Mouse (Mus musculus): Measurements from ENCODE around the gene Sel1l3. TPM values are rescaled to one million over a fixed set of nuclear protein-coding genes. Genes with fewer than 3 reads are reported as not detected.

The Sel1l3 gene
- polyA plus RNA-seq, 1 experiment from 2014 or later, result 2.1 TPM

- DNase-seq (ENCODE audit: low spot score) (no peak), ATAC-seq (replicated peaks; ENCODE audit: insufficient number of reproducible peaks, low FRiP score, low TSS enrichment, low read depth) (no peak; the same call in 1 of the 2 replicates)
- Histone ChIP-seq H3K4me1 (ENCODE audit: control insufficient read depth, insufficient read depth, low read length) (no peaks in the 10 kb centered on the region), H3K4me3 (ENCODE audit: low read depth, low read length) (no peak overlapping the region), H3K9ac (replicated peaks; ENCODE audit: low read length) (no peak overlapping the region), H3K9me3 (replicated peaks; ENCODE audit: control insufficient read depth, low read length) (no peaks in the 10 kb centered on the region), H3K27me3 (ENCODE audit: control insufficient read depth, insufficient read depth, low read length) (no peaks in the 10 kb centered on the region), H3K36me3 (replicated peaks; ENCODE audit: control insufficient read depth, insufficient read depth, low read depth, low read length) (no peaks in the 10 kb centered on the region), H3K27ac (replicated peaks; ENCODE audit: low read depth, low read length) (no peak overlapping the region), H3K4me2 (ENCODE audit: low read depth, low read length) (no peak overlapping the region)
- 65% methylated on average over 10 of the region's 10 CpGs for whole genome bisulfite sequencing
These were observed 67.6 kb downstream of the Sel1l3 start for GRCm38 (mm10) chr5:53146049-53146683.

GRCm38 (mm10) chr5:53142587-53142986 lies 71.1 kb downstream of the Sel1l3 start:
- 87% methylated on average over 5 of the region's 5 CpGs for WGBS
- Histone ChIP-seq H3K36me3 (replicated peaks; ENCODE audit: control insufficient read depth, insufficient read depth, low read depth, low read length) (no peaks in the 10 kb centered on the region), H3K27ac (replicated peaks; ENCODE audit: low read depth, low read length) (no peak overlapping the region), H3K4me2 (ENCODE audit: low read depth, low read length) (no peak overlapping the region), H3K4me1 (ENCODE audit: control insufficient read depth, insufficient read depth, low read length) (no peaks in the 10 kb centered on the region), H3K9me3 (replicated peaks; ENCODE audit: control insufficient read depth, low read length) (no peaks in the 10 kb centered on the region), H3K27me3 (ENCODE audit: control insufficient read depth, insufficient read depth, low read length) (no peaks in the 10 kb centered on the region), H3K4me3 (ENCODE audit: low read depth, low read length) (no peak overlapping the region), H3K9ac (replicated peaks; ENCODE audit: low read length) (no peak overlapping the region)
- ATAC-seq (replicated peaks; ENCODE audit: insufficient number of reproducible peaks, low FRiP score, low TSS enrichment, low read depth) (no peak), DNase-seq (ENCODE audit: low spot score) (no peak)

GRCm38 (mm10) chr5:53140158-53140927 lies 73.4 kb downstream of the Sel1l3 start:
- Histone ChIP-seq H3K9ac (replicated peaks; ENCODE audit: low read length) (no peak overlapping the region), H3K4me3 (ENCODE audit: low read depth, low read length) (no peak overlapping the region), H3K9me3 (replicated peaks; ENCODE audit: control insufficient read depth, low read length) (no peaks in the 10 kb centered on the region), H3K4me2 (ENCODE audit: low read depth, low read length) (no peak overlapping the region), H3K27ac (replicated peaks; ENCODE audit: low read depth, low read length) (no peak overlapping the region), H3K36me3 (replicated peaks; ENCODE audit: control insufficient read depth, insufficient read depth, low read depth, low read length) (no peaks in the 10 kb centered on the region), H3K27me3 (ENCODE audit: control insufficient read depth, insufficient read depth, low read length) (no peaks in the 10 kb centered on the region), H3K4me1 (ENCODE audit: control insufficient read depth, insufficient read depth, low read length) (no peaks in the 10 kb centered on the region)
- no peak for ATAC-seq (replicated peaks; ENCODE audit: insufficient number of reproducible peaks, low FRiP score, low TSS enrichment, low read depth)
- WGBS, result 93% methylated on average over 8 of the region's 8 CpGs
- no peak for DNase-seq (ENCODE audit: low spot score)

GRCm38 (mm10) chr5:53139566-53139965 lies 74.2 kb downstream of the Sel1l3 start:
- ATAC-seq (replicated peaks; ENCODE audit: insufficient number of reproducible peaks, low FRiP score, low TSS enrichment, low read depth), result no peak
- WGBS, result 57% methylated on average over 11 of the region's 11 CpGs
- H3K9me3 ChIP-seq (replicated peaks; ENCODE audit: control insufficient read depth, low read length), result no peaks in the 10 kb centered on the region
- no peak overlapping the region for H3K9ac ChIP-seq (replicated peaks; ENCODE audit: low read length)
- no peak overlapping the region for H3K4me2 ChIP-seq (ENCODE audit: low read depth, low read length)
- H3K36me3 ChIP-seq (replicated peaks; ENCODE audit: control insufficient read depth, insufficient read depth, low read depth, low read length), result no peaks in the 10 kb centered on the region
- no peak overlapping the region for H3K4me3 ChIP-seq (ENCODE audit: low read depth, low read length)
- DNase-seq (ENCODE audit: low spot score), result no peak
- no peaks in the 10 kb centered on the region for H3K4me1 ChIP-seq (ENCODE audit: control insufficient read depth, insufficient read depth, low read length)
- H3K27ac ChIP-seq (replicated peaks; ENCODE audit: low read depth, low read length), result no peak overlapping the region
- no peaks in the 10 kb centered on the region for H3K27me3 ChIP-seq (ENCODE audit: control insufficient read depth, insufficient read depth, low read length)

- 28% methylated on average over 4 of the region's 4 CpGs for WGBS
- Histone ChIP-seq H3K4me3 (ENCODE audit: low read depth, low read length) (no peak overlapping the region), H3K27ac (replicated peaks; ENCODE audit: low read depth, low read length) (no peak overlapping the region), H3K4me2 (ENCODE audit: low read depth, low read length) (no peak overlapping the region), H3K36me3 (replicated peaks; ENCODE audit: control insufficient read depth, insufficient read depth, low read depth, low read length) (no peaks in the 10 kb centered on the region), H3K27me3 (ENCODE audit: control insufficient read depth, insufficient read depth, low read length) (no peaks in the 10 kb centered on the region), H3K9ac (replicated peaks; ENCODE audit: low read length) (no peak overlapping the region), H3K9me3 (replicated peaks; ENCODE audit: control insufficient read depth, low read length) (no peaks in the 10 kb centered on the region), H3K4me1 (ENCODE audit: control insufficient read depth, insufficient read depth, low read length) (no peaks in the 10 kb centered on the region)
- 0 out of 2 replicates have a peak, but pooled peaks have one; percentile 23 for ATAC-seq (replicated peaks; ENCODE audit: insufficient number of reproducible peaks, low FRiP score, low TSS enrichment, low read depth)
- DNase-seq (ENCODE audit: low spot score), result peak; percentile 23
These were observed 74.6 kb downstream of the Sel1l3 start for GRCm38 (mm10) chr5:53139140-53139539.

GRCm38 (mm10) chr5:53138025-53138424 lies 75.7 kb downstream of the Sel1l3 start:
- H3K9ac ChIP-seq (replicated peaks; ENCODE audit: low read length), result no peak overlapping the region
- ATAC-seq (replicated peaks; ENCODE audit: insufficient number of reproducible peaks, low FRiP score, low TSS enrichment, low read depth) (no peak), DNase-seq (ENCODE audit: low spot score) (no peak)
- no peak overlapping the region for H3K27ac ChIP-seq (replicated peaks; ENCODE audit: low read depth, low read length)
- no peaks in the 10 kb centered on the region for H3K4me1 ChIP-seq (ENCODE audit: control insufficient read depth, insufficient read depth, low read length)
- no peak overlapping the region for H3K4me3 ChIP-seq (ENCODE audit: low read depth, low read length)
- H3K36me3 ChIP-seq (replicated peaks; ENCODE audit: control insufficient read depth, insufficient read depth, low read depth, low read length), result no peaks in the 10 kb centered on the region
- no peaks in the 10 kb centered on the region for H3K27me3 ChIP-seq (ENCODE audit: control insufficient read depth, insufficient read depth, low read length)
- H3K9me3 ChIP-seq (replicated peaks; ENCODE audit: control insufficient read depth, low read length), result no peaks in the 10 kb centered on the region
- H3K4me2 ChIP-seq (ENCODE audit: low read depth, low read length), result no peak overlapping the region
- WGBS, result 85% methylated on average over 8 of the region's 8 CpGs

GRCm38 (mm10) chr5:53135984-53136383 lies 77.7 kb downstream of the Sel1l3 start:
- Histone ChIP-seq H3K9ac (replicated peaks; ENCODE audit: low read length) (no peak overlapping the region), H3K36me3 (replicated peaks; ENCODE audit: control insufficient read depth, insufficient read depth, low read depth, low read length) (no peaks in the 10 kb centered on the region), H3K27me3 (ENCODE audit: control insufficient read depth, insufficient read depth, low read length) (no peaks in the 10 kb centered on the region), H3K9me3 (replicated peaks; ENCODE audit: control insufficient read depth, low read length) (no peaks in the 10 kb centered on the region), H3K4me2 (ENCODE audit: low read depth, low read length) (no peak overlapping the region), H3K4me3 (ENCODE audit: low read depth, low read length) (no peak overlapping the region), H3K27ac (replicated peaks; ENCODE audit: low read depth, low read length) (no peak overlapping the region), H3K4me1 (ENCODE audit: control insufficient read depth, insufficient read depth, low read length) (no peaks in the 10 kb centered on the region)
- no peak for ATAC-seq (replicated peaks; ENCODE audit: insufficient number of reproducible peaks, low FRiP score, low TSS enrichment, low read depth)
- no peak for DNase-seq (ENCODE audit: low spot score)
- WGBS, result 80% methylated on average over 8 of the region's 8 CpGs

- Histone ChIP-seq H3K4me1 (ENCODE audit: control insufficient read depth, insufficient read depth, low read length) (no peaks in the 10 kb centered on the region), H3K9me3 (replicated peaks; ENCODE audit: control insufficient read depth, low read length) (no peaks in the 10 kb centered on the region), H3K36me3 (replicated peaks; ENCODE audit: control insufficient read depth, insufficient read depth, low read depth, low read length) (no peaks in the 10 kb centered on the region), H3K4me2 (ENCODE audit: low read depth, low read length) (no peak overlapping the region), H3K27me3 (ENCODE audit: control insufficient read depth, insufficient read depth, low read length) (no peaks in the 10 kb centered on the region), H3K4me3 (ENCODE audit: low read depth, low read length) (no peak overlapping the region), H3K27ac (replicated peaks; ENCODE audit: low read depth, low read length) (no peak overlapping the region), H3K9ac (replicated peaks; ENCODE audit: low read length) (no peak overlapping the region)
- DNase-seq (ENCODE audit: low spot score) (no peak), ATAC-seq (replicated peaks; ENCODE audit: insufficient number of reproducible peaks, low FRiP score, low TSS enrichment, low read depth) (no peak)
- 77% methylated on average over 2 of the region's 2 CpGs for WGBS
These were observed 79.7 kb downstream of the Sel1l3 start for GRCm38 (mm10) chr5:53134003-53134402.

Measured in embryonic facial prominence, embryonic 11.5 days (tissue).